Mouse (Mus musculus) CH12.LX (cell line): ENCODE data around the gene Ip6k1. TPM values are rescaled to one million over a fixed set of nuclear protein-coding genes. Genes with fewer than 3 reads are reported as not detected.

ENCODE experiments used
- DNase-seq: peaks from one replicate; pipeline ENCODE4 v3.0.0-alpha.2; 2013; ENCODE audit errors: extremely low read depth
- H3K27ac ChIP-seq: 2 replicates; pipeline ENCODE4 v1.5.1; 2012; ENCODE audit warnings: low read depth, mild to moderate bottlenecking, control low read depth, moderate library complexity; ENCODE audit not compliant: insufficient read depth
- H3K27me3 ChIP-seq: replicated peaks from 2 replicates; pipeline ENCODE3; 2012; ENCODE audit warnings: inconsistent platforms
- H3K36me3 ChIP-seq, 2 experiments: replicated peaks in 1 of 2; 2 replicates each; pipeline versions ENCODE3 to v1.6.1; 2012; ENCODE audit warnings: inconsistent platforms in 1 of 2, low read length in 1 of 2, mild to moderate bottlenecking in 1 of 2, mixed read lengths in 1 of 2, moderate library complexity in 1 of 2; ENCODE audit not compliant: control insufficient read depth in 1 of 2, insufficient read depth in 1 of 2
- H3K4me1 ChIP-seq, 2 experiments: 2 replicates each; pipeline ENCODE4 v1.6.1; 2012; ENCODE audit warnings: inconsistent platforms in 1 of 2, moderate library complexity in 1 of 2; ENCODE audit not compliant: insufficient read depth in 2 of 2, control insufficient read depth in 1 of 2
- H3K4me2 ChIP-seq: 2 replicates; pipeline ENCODE4 v1.6.1; 2012; ENCODE audit warnings: low read depth, mild to moderate bottlenecking, control low read depth; ENCODE audit not compliant: poor library complexity, insufficient read depth, severe bottlenecking
- H3K4me3 ChIP-seq, 3 experiments: fragments of 150-350 bp in 1 of 3; sonication (generic) in 1 of 3; replicated peaks in 1 of 3; 2 replicates each; pipeline versions ENCODE3 to v1.5.1; 2011 to 2012; ENCODE audit warnings: low read depth in 2 of 3, low read length in 2 of 3, mild to moderate bottlenecking in 2 of 3, moderate library complexity in 2 of 3, control low read depth in 1 of 3, improper control_type of control experiment in 1 of 3, inconsistent platforms in 1 of 3, mixed read lengths in 1 of 3; ENCODE audit not compliant: poor library complexity in 1 of 3
- H3K79me2 ChIP-seq: replicated peaks from 2 replicates; pipeline ENCODE4 v1.6.1; 2012; ENCODE audit warnings: mild to moderate bottlenecking, moderate library complexity; ENCODE audit not compliant: control insufficient read depth, poor library complexity, insufficient read depth, severe bottlenecking; ENCODE audit errors: extremely low read depth
- H3K9ac ChIP-seq: 2 replicates; pipeline ENCODE4 v1.6.1; 2012; ENCODE audit warnings: low read depth, mild to moderate bottlenecking, control low read depth, moderate library complexity; ENCODE audit not compliant: insufficient read depth
- H3K9me3 ChIP-seq: replicated peaks from 2 replicates; pipeline ENCODE3; 2012; ENCODE audit warnings: low read length, inconsistent platforms, mixed read lengths
- CHD2 ChIP-seq: IDR thresholded peaks from 2 replicates; pipeline ENCODE4 v1.6.1; 2011; ENCODE audit warnings: low read length, improper control_type of control experiment
- E2F4 ChIP-seq: IDR thresholded peaks from 2 replicates; pipeline ENCODE4 v1.6.1; 2011; ENCODE audit warnings: low read depth, low read length, improper control_type of control experiment; ENCODE audit not compliant: insufficient replicate concordance
- ELF1 ChIP-seq: IDR thresholded peaks from 2 replicates; pipeline ENCODE4 v1.6.1; 2014; ENCODE audit warnings: low read depth, mild to moderate bottlenecking, inconsistent platforms, low read length, improper control_type of control experiment
- EP300 ChIP-seq: IDR thresholded peaks from 2 replicates; pipeline ENCODE4 v1.6.1; 2011; ENCODE audit warnings: low read length, improper control_type of control experiment
- JUN ChIP-seq: IDR thresholded peaks from 2 replicates; pipeline ENCODE4 v1.6.1; 2011; ENCODE audit warnings: low read depth, mild to moderate bottlenecking, low read length, improper control_type of control experiment, moderate library complexity; ENCODE audit not compliant: insufficient read depth
- JUND ChIP-seq: conservative IDR thresholded peaks from 2 replicates; pipeline ENCODE4 v1.6.1; 2011; ENCODE audit warnings: low read depth, low read length, improper control_type of control experiment
- MAFK ChIP-seq: IDR thresholded peaks from 2 replicates; pipeline ENCODE4 v1.6.1; 2011; ENCODE audit warnings: low read length, improper control_type of control experiment; ENCODE audit not compliant: insufficient replicate concordance
- MAX ChIP-seq: IDR thresholded peaks from 2 replicates; pipeline ENCODE4 v1.6.1; 2011; ENCODE audit warnings: low read length, improper control_type of control experiment
- MAZ ChIP-seq: IDR thresholded peaks from 2 replicates; pipeline ENCODE4 v1.6.1; 2012; ENCODE audit warnings: low read depth, mild to moderate bottlenecking, inconsistent platforms, low read length, improper control_type of control experiment, moderate library complexity
- MEF2A ChIP-seq: IDR thresholded peaks from 2 replicates; pipeline ENCODE4 v1.6.1; 2014; ENCODE audit warnings: low read depth, mild to moderate bottlenecking, inconsistent platforms, low read length, improper control_type of control experiment, borderline replicate concordance
- MXI1 ChIP-seq: IDR thresholded peaks from 2 replicates; pipeline ENCODE4 v1.6.1; 2011; ENCODE audit warnings: mild to moderate bottlenecking, low read depth, low read length, improper control_type of control experiment
- MYC ChIP-seq: IDR thresholded peaks from 2 replicates; pipeline ENCODE4 v1.6.1; 2011; ENCODE audit warnings: low read depth, mild to moderate bottlenecking, improper control_type of control experiment, low read length
- PAX5 ChIP-seq: IDR thresholded peaks from 2 replicates; pipeline ENCODE4 v1.6.1; 2012; ENCODE audit warnings: low read length, inconsistent platforms, mixed read lengths
- POLR2A ChIP-seq: IDR thresholded peaks from 2 replicates; pipeline ENCODE4 v1.6.1; 2011; ENCODE audit warnings: low read depth, mild to moderate bottlenecking, improper control_type of control experiment, low read length
- SIN3A ChIP-seq: IDR thresholded peaks from 2 replicates; pipeline ENCODE4 v1.6.1; 2012; ENCODE audit warnings: low read length, improper control_type of control experiment, inconsistent platforms
- TCF12 ChIP-seq: IDR thresholded peaks from 2 replicates; pipeline ENCODE4 v1.6.1; 2014; ENCODE audit warnings: low read depth, mild to moderate bottlenecking, inconsistent platforms, low read length, improper control_type of control experiment
- UBTF ChIP-seq: IDR thresholded peaks from 2 replicates; pipeline ENCODE4 v1.6.1; 2012; ENCODE audit warnings: low read depth, mild to moderate bottlenecking, inconsistent platforms, low read length, improper control_type of control experiment, moderate library complexity
- USF2 ChIP-seq: conservative IDR thresholded peaks from 2 replicates; pipeline ENCODE4 v1.6.1; 2011; ENCODE audit warnings: low read depth, low read length, improper control_type of control experiment
- ZC3H11A ChIP-seq: IDR thresholded peaks from 2 replicates; pipeline ENCODE4 v1.6.1; 2012; ENCODE audit warnings: low read depth, mild to moderate bottlenecking, inconsistent platforms, low read length, improper control_type of control experiment
- ZKSCAN1 ChIP-seq: IDR thresholded peaks from 2 replicates; pipeline ENCODE4 v1.6.1; 2012; ENCODE audit warnings: low read depth, inconsistent platforms, low read length, improper control_type of control experiment, borderline replicate concordance
- ZMIZ1 ChIP-seq: IDR thresholded peaks from 2 replicates; pipeline ENCODE4 v1.6.1; 2012; ENCODE audit warnings: low read depth, mild to moderate bottlenecking, inconsistent platforms, low read length, improper control_type of control experiment
- ZNF384 ChIP-seq: IDR thresholded peaks from 2 replicates; pipeline ENCODE4 v1.6.1; 2012; ENCODE audit warnings: low read depth, low read length, improper control_type of control experiment, inconsistent platforms
- dilution Hi-C: fragments of 300-500 bp; cut with MboI; formaldehyde crosslinking; loops from 2 replicates; pipeline ENCODE4 v1.14.3; 2020; ENCODE audit warnings: low sequenced_read_pairs; ENCODE audit not compliant: extremely low pct_unique_long_range_greater_than_20kb, extremely low pct_ligation_motif_present
- in situ Hi-C: fragments of 300-500 bp; cut with MboI; formaldehyde crosslinking; loops from 3 replicates; pipeline ENCODE4 v1.14.3; 2019; ENCODE audit warnings: low sequenced_read_pairs, low pct_ligation_motif_present, low pct_unique_long_range_greater_than_20kb, mixed read lengths
- polyA plus RNA-seq: library from polyadenylated mRNA; unstranded; fragments of >175 nt; gene quantifications from 2 replicates; pipeline ENCODE4 v1.2.1, GENCODE M21; 2012; ENCODE audit warnings: low read depth; ENCODE audit not compliant: insufficient read length
- total RNA-seq, 2 experiments: library from RNA; depleted of rRNA; stranded (reverse); fragments of 300-350 nt in 1 of 2; fragments of >200 nt in 1 of 2; gene quantifications; 2 replicates each; pipeline ENCODE4 v1.2.3; 2012 to 2014

Ip6k1 gene
- total and polyA plus RNA-seq, 3 experiments: 26.0 to 40.7 (median 27.1) TPM

- TF ChIP-seq JUND (no peak), MXI1 (no peak), SIN3A (no peak), ZMIZ1 (0 out of 2 replicates have a peak, but pooled peaks have one; percentile 12), ZNF384 (no peak), TCF12 (no peak), MAFK (no peak)
These were observed 50.8 kb downstream of the Ip6k1 start, which contains the start of gene Amigo3 (continued) for GRCm38 (mm10) chr9:108052885-108053664.

DNA sequence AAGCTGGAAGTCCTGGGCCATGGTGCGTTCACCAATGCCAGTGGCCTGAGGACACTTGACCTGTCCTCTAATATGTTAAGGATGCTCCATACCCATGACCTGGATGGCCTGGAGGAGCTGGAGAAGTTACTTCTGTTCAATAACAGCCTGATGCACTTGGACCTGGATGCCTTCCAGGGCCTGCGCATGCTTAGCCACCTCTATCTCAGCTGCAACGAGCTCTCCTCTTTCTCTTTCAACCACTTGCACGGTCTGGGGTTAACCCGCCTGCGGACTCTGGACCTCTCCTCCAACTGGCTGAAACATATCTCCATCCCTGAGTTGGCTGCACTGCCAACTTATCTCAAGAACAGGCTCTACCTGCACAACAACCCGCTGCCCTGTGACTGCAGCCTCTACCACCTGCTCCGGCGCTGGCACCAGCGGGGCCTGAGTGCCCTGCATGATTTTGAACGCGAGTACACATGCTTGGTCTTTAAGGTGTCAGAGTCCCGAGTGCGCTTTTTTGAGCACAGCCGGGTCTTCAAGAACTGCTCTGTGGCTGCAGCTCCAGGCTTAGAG is 51.4 kb downstream of the Ip6k1 start:
- H3K27me3 ChIP-seq: no peaks in the 10 kb centered on the region
- dilution Hi-C loops: no loop called here
- DNase-seq: no peak
- TF ChIP-seq MAFK: no peak
- no peak for TF ChIP-seq MEF2A
- TF ChIP-seq JUN: no peak
- no peak for TF ChIP-seq TCF12
- no peak for TF ChIP-seq ELF1
- TF ChIP-seq USF2: no peak
- no peak for TF ChIP-seq PAX5
- no peak for TF ChIP-seq CHD2
- no peak for TF ChIP-seq MYC
- TF ChIP-seq POLR2A: no peak
- TF ChIP-seq ZKSCAN1: no peak
- no peak for TF ChIP-seq E2F4
- TF ChIP-seq UBTF: no peak
- no peak for TF ChIP-seq ZC3H11A
- TF ChIP-seq MAZ: no peak
- no peak for TF ChIP-seq MAX
- TF ChIP-seq EP300: no peak
- H3K36me3 ChIP-seq: peaks cover 79 to 86% of the 10 kb centered on the region in 2 experiments
- in situ Hi-C loops: no loop called here
- no peaks in the 10 kb centered on the region for H3K79me2 ChIP-seq
- H3K9ac ChIP-seq: no peak overlapping the region
- no peak overlapping the region for H3K4me2 ChIP-seq
- peaks cover 2 to 24% of the 10 kb centered on the region in 2 experiments; a peak in 2 of 4 replicates for H3K4me1 ChIP-seq
- no peaks in the 10 kb centered on the region for H3K9me3 ChIP-seq
- H3K4me3 ChIP-seq: no peak overlapping the region
- H3K27ac ChIP-seq: no peak overlapping the region
